Mouse (Mus musculus): ENCODE measurements around the gene Myo3a. TPM values are rescaled to one million over a fixed set of nuclear protein-coding genes. Genes with fewer than 3 reads are reported as not detected.
"Not testable (repeated sequence)": the region's sequence is repeated elsewhere in the genome, so short reads cannot be mapped to it uniquely, and the experiment has no call there.

Gene Myo3a
- polyA plus RNA-seq, 1 experiment from 2014 or later, result not detected

- Histone ChIP-seq H3K27me3 (replicated peaks) (no peaks in the 10 kb centered on the region), H3K9ac (replicated peaks) (no peak overlapping the region), H3K4me1 (no peaks in the 10 kb centered on the region), H3K36me3 (no peaks in the 10 kb centered on the region), H3K27ac (replicated peaks) (no peak overlapping the region), H3K4me2 (no peak overlapping the region), H3K9me3 (replicated peaks) (no peaks in the 10 kb centered on the region), H3K4me3 (replicated peaks) (no peak overlapping the region)
- WGBS, result 91% methylated on average over 6 of the region's 6 CpGs
- ATAC-seq (ENCODE audit: low FRiP score), result no peak
Observed at GRCm38 (mm10) chr2:22548421-22548820, 321.1 kb downstream of the Myo3a start.

DNA sequence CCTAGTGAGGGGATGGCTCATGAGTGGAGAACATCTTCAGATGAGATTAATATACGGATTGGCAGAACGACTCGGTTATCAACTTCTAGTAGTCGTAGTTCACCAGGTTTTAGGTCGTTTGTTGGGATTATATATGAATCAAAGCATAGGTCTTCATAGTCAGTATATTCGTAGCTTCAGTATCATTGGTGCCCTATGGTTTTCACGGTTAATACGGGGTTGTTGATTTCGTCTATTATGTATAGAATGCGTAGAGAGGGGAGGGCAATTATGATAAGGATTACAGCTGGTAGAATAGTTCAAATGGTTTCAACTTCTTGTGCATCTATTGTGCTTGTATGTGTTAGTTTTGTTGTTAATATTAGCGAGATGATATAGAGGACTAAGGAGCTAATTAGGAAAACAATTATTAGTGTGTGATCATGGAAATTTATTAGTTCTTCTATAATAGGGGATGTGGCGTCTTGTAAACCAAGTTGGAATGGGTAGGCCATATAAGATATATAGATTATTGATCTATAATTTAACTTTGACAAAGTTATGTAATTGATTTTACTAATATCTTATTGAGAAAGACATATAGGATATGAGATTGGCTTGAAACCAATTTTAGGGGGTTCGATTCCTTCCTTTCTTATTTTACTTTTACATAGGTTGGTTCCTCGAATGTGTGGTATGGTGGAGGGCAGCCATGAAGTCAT, 360.3 kb downstream of the Myo3a start:
- not testable (repeated sequence) for H3K4me2 ChIP-seq; H3K9me3 ChIP-seq (replicated peaks); H3K9ac ChIP-seq (replicated peaks); H3K4me3 ChIP-seq (replicated peaks); H3K36me3 ChIP-seq; H3K4me1 ChIP-seq; H3K27ac ChIP-seq (replicated peaks); H3K27me3 ChIP-seq (replicated peaks)
- 90% methylated on average over 14 of the region's 14 CpGs for WGBS
- ATAC-seq (ENCODE audit: low FRiP score), result peak; percentile 85

DNA sequence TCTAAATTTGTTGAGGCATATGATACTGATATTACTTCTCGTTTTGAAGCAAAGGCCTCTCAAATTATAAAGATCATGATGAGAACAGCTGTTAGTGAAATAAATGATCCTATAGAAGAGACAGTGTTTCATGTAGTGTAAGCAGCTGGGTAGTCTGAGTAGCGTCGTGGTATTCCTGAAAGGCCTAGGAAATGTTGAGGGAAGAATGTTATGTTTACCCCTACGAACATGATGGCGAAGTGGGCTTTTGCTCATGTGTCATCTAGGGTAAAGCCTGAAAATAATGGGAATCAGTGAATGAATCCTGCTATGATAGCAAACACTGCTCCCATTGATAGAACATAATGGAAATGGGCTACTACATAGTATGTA, 360.9 kb downstream of the Myo3a start:
- not testable (repeated sequence) for H3K4me2 ChIP-seq; H3K4me3 ChIP-seq (replicated peaks); H3K27ac ChIP-seq (replicated peaks); H3K27me3 ChIP-seq (replicated peaks); H3K4me1 ChIP-seq; H3K9me3 ChIP-seq (replicated peaks); H3K9ac ChIP-seq (replicated peaks); H3K36me3 ChIP-seq
- ATAC-seq (ENCODE audit: low FRiP score), result peak; percentile 54
- WGBS, result 91% methylated on average over 5 of the region's 5 CpGs

GRCm38 (mm10) chr2:22588673-22589381, 361.5 kb downstream of the Myo3a start:
- H3K4me2 ChIP-seq; H3K9me3 ChIP-seq (replicated peaks); H3K36me3 ChIP-seq; H3K9ac ChIP-seq (replicated peaks); H3K4me1 ChIP-seq; H3K27me3 ChIP-seq (replicated peaks); H3K27ac ChIP-seq (replicated peaks); H3K4me3 ChIP-seq (replicated peaks): not testable (repeated sequence)
- WGBS, result 72% methylated on average over 12 of the region's 12 CpGs
- peak; percentile 95 for ATAC-seq (ENCODE audit: low FRiP score)

- peak; percentile 91 for ATAC-seq (ENCODE audit: low FRiP score)
- WGBS, result 92% methylated on average over 16 of the region's 17 CpGs
Observed at GRCm38 (mm10) chr2:22589382-22590205, 362.3 kb downstream of the Myo3a start.

DNA sequence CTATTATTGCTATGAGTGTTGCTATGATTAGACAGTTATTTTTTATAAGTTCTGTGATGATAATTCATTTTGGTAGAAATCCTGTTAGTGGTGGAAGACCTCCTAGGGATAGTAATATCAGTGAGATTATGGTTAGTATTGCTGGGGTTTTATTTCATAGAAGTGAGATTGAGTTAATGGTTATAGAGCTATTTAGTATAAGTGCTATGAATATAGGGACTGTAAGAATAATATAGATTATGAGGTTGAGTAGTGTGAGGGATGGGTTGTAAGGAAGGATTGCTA, 362.8 kb downstream of the Myo3a start:
- Histone ChIP-seq H3K4me2 (no peak overlapping the region), H3K4me3 (replicated peaks) (no peak overlapping the region), H3K9ac (replicated peaks) (no peak overlapping the region), H3K36me3 (no peaks in the 10 kb centered on the region), H3K27ac (replicated peaks) (no peak overlapping the region), H3K9me3 (replicated peaks) (no peaks in the 10 kb centered on the region), H3K27me3 (replicated peaks) (no peaks in the 10 kb centered on the region), H3K4me1 (no peaks in the 10 kb centered on the region)
- no peak for ATAC-seq (ENCODE audit: low FRiP score)

More at GRCm38 (mm10) chr2:22589382-22590205, 362.3 kb downstream of the Myo3a start:
- not testable (repeated sequence) for H3K4me3 ChIP-seq (replicated peaks); H3K4me2 ChIP-seq; H3K4me1 ChIP-seq; H3K9me3 ChIP-seq (replicated peaks); H3K36me3 ChIP-seq; H3K27ac ChIP-seq (replicated peaks); H3K27me3 ChIP-seq (replicated peaks); H3K9ac ChIP-seq (replicated peaks)

- H3K4me1 ChIP-seq, result peaks cover 32% of the 10 kb centered on the region
- no peak overlapping the region for H3K9ac ChIP-seq (replicated peaks)
- no peak overlapping the region for H3K4me2 ChIP-seq
- no peak for ATAC-seq (ENCODE audit: low FRiP score)
- no peaks in the 10 kb centered on the region for H3K9me3 ChIP-seq (replicated peaks)
- peaks cover 31% of the 10 kb centered on the region for H3K27me3 ChIP-seq (replicated peaks)
- H3K36me3 ChIP-seq, result no peaks in the 10 kb centered on the region
- WGBS, result 5% methylated on average over 9 of the region's 9 CpGs
- H3K4me3 ChIP-seq (replicated peaks), result no peak overlapping the region
- no peak overlapping the region for H3K27ac ChIP-seq (replicated peaks)
Observed at GRCm38 (mm10) chr2:22617951-22618350, 390.6 kb downstream of the Myo3a start.

- Histone ChIP-seq H3K36me3 (no peaks in the 10 kb centered on the region), H3K4me1 (peaks cover 42% of the 10 kb centered on the region), H3K9ac (replicated peaks) (0 out of 2 replicates have a peak overlapping the region, but pooled peaks have one; percentile 3), H3K27ac (replicated peaks) (peak overlapping the region; percentile 93), H3K4me3 (replicated peaks) (peak overlapping the region; percentile 17; the same call in 1 of the 2 replicates), H3K27me3 (replicated peaks) (peaks cover 37% of the 10 kb centered on the region), H3K4me2 (peak overlapping the region; percentile 79), H3K9me3 (replicated peaks) (no peaks in the 10 kb centered on the region)
- 3% methylated on average over 12 of the region's 12 CpGs for WGBS
- ATAC-seq (ENCODE audit: low FRiP score), result no peak
Observed at GRCm38 (mm10) chr2:22619416-22619815, 392.1 kb downstream of the Myo3a start.

GRCm38 (mm10) chr2:22620030-22620429, 392.7 kb downstream of the Myo3a start:
- 0 out of 2 replicates have a peak overlapping the region, but pooled peaks have one; percentile 3 for H3K9ac ChIP-seq (replicated peaks)
- peak overlapping the region; percentile 93 for H3K27ac ChIP-seq (replicated peaks)
- 0% methylated on average over 6 of the region's 6 CpGs for WGBS
- no peaks in the 10 kb centered on the region for H3K36me3 ChIP-seq
- peaks cover 37% of the 10 kb centered on the region for H3K27me3 ChIP-seq (replicated peaks)
- peaks cover 42% of the 10 kb centered on the region for H3K4me1 ChIP-seq
- ATAC-seq (ENCODE audit: low FRiP score), result no peak
- H3K4me2 ChIP-seq, result peak overlapping the region; percentile 79
- H3K9me3 ChIP-seq (replicated peaks), result no peaks in the 10 kb centered on the region
- peak overlapping the region; percentile 17; the same call in 1 of the 2 replicates for H3K4me3 ChIP-seq (replicated peaks)

GRCm38 (mm10) chr2:22620534-22620933, 393.2 kb downstream of the Myo3a start:
- H3K27me3 ChIP-seq (replicated peaks), result peaks cover 41% of the 10 kb centered on the region
- H3K4me3 ChIP-seq (replicated peaks), result peak overlapping the region; percentile 52; the same call in 1 of the 2 replicates
- ATAC-seq (ENCODE audit: low FRiP score), result no peak
- 3% methylated on average over 7 of the region's 7 CpGs for WGBS
- H3K9me3 ChIP-seq (replicated peaks), result no peaks in the 10 kb centered on the region
- H3K9ac ChIP-seq (replicated peaks), result no peak overlapping the region
- H3K4me1 ChIP-seq, result peaks cover 42% of the 10 kb centered on the region
- peak overlapping the region; percentile 93 for H3K27ac ChIP-seq (replicated peaks)
- H3K4me2 ChIP-seq, result peak overlapping the region; percentile 79
- H3K36me3 ChIP-seq, result no peaks in the 10 kb centered on the region

GRCm38 (mm10) chr2:22620978-22621827, 393.9 kb downstream of the Myo3a start:
- H3K9ac ChIP-seq (replicated peaks), result peak overlapping the region; percentile 56
- H3K27me3 ChIP-seq (replicated peaks), result peaks cover 44% of the 10 kb centered on the region
- peak overlapping the region; percentile 79 for H3K4me2 ChIP-seq
- 4% methylated on average over 20 of the region's 20 CpGs for WGBS
- no peaks in the 10 kb centered on the region for H3K9me3 ChIP-seq (replicated peaks)
- H3K4me3 ChIP-seq (replicated peaks), result peak overlapping the region; percentile 52
- H3K27ac ChIP-seq (replicated peaks), result peak overlapping the region; percentile 93
- no peaks in the 10 kb centered on the region for H3K36me3 ChIP-seq
- ATAC-seq (ENCODE audit: low FRiP score), result peak; percentile 60
- H3K4me1 ChIP-seq, result peaks cover 42% of the 10 kb centered on the region

Measured in neural tube, embryonic 15.5 days (tissue).